Mouse (Mus musculus) cortical plate, adult 2 months (tissue): Measurements from ENCODE around the gene B3glct.

Experiments
- CTCF ChIP-seq: fragments of 200-500 bp; IDR thresholded peaks from 2 replicates; pipeline ENCODE4 v1.5.1; 2011; ENCODE audit warnings: mild to moderate bottlenecking, control low read depth, low read length; ENCODE audit not compliant: insufficient read depth; ENCODE audit errors: extremely low read depth
- POLR2A ChIP-seq: fragments of 200-500 bp; IDR thresholded peaks from 2 replicates; pipeline ENCODE4 v1.6.1; 2011; ENCODE audit warnings: mild to moderate bottlenecking, low read length, control low read depth; ENCODE audit not compliant: insufficient read depth; ENCODE audit errors: extremely low read depth

DNA sequence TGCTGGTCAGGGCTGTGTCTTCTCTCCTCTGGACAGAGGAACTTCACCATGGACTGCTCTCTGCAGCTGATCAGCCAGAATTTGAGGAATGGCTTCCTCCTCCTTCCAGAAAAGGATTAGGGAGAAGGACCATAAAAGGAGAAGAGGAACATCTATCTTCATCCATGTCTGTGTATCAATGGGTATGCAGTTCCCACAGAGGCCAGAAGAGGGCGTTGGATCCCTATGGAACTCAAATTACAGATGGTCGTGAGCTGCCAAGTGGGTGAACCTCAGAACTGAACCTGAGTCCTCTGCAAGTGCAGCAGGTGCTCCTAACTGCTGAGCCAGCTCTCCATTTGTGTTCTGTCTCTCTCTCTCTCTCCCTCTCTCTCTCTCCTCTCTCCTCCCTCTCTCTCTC, 15.2 kb downstream of the B3glct start:
- TF ChIP-seq POLR2A = no peak
- TF ChIP-seq CTCF = no peak
